Mouse (Mus musculus): ENCODE measurements around the gene Myo16. TPM values are rescaled to one million over a fixed set of nuclear protein-coding genes. Genes with fewer than 3 reads are reported as not detected.

Gene Myo16
- polyA plus RNA-seq, 1 experiment = 0.66 TPM

DNA sequence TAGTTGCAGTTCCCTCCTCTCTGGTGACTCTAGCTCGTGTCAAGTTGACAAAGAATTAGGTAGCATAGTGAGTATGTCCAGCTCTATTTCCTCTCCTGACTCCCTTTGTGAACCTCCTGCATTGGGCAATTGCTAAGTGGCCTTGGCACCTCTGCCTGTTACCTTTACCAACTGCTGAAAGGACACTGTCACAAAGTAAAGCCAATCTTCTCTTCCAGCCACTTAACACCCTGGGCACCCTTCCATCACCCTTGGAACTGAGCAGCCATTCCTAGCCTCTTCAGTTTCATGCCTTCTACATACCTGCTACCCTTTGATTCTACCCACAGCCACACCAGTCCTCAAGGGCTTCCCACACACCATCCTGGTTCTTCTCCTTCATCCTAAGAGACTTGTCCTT is 233.4 kb downstream of the Myo16 start:
- no peak overlapping the region for H3K4me3 ChIP-seq (ENCODE audit: control insufficient read depth, insufficient read depth, low read length)
- DNase-seq = no peak
- 58% methylated on average over 1 of the region's 1 CpGs for WGBS
- TF ChIP-seq CTCF (IDR thresholded peaks at IDR 0.05; ENCODE audit: borderline replicate concordance, control insufficient read depth, extremely low read depth, insufficient read depth, low read length, poor library complexity) (no peak), POLR2A (IDR thresholded peaks at IDR 0.05; ENCODE audit: control insufficient read depth, extremely low read depth, insufficient read depth, low read length, poor library complexity) (no peak)
- no peaks in the 10 kb centered on the region for H3K4me1 ChIP-seq (replicated peaks; ENCODE audit: control insufficient read depth, insufficient read depth, low read length)
- no peaks in the 10 kb centered on the region for H3K27me3 ChIP-seq (ENCODE audit: control insufficient read depth, insufficient read depth, low read length)
- no peaks in the 10 kb centered on the region for H3K36me3 ChIP-seq (ENCODE audit: control insufficient read depth, insufficient read depth, low read length)
- H3K27ac ChIP-seq (ENCODE audit: control insufficient read depth, insufficient read depth, low read length) = no peak overlapping the region

DNA sequence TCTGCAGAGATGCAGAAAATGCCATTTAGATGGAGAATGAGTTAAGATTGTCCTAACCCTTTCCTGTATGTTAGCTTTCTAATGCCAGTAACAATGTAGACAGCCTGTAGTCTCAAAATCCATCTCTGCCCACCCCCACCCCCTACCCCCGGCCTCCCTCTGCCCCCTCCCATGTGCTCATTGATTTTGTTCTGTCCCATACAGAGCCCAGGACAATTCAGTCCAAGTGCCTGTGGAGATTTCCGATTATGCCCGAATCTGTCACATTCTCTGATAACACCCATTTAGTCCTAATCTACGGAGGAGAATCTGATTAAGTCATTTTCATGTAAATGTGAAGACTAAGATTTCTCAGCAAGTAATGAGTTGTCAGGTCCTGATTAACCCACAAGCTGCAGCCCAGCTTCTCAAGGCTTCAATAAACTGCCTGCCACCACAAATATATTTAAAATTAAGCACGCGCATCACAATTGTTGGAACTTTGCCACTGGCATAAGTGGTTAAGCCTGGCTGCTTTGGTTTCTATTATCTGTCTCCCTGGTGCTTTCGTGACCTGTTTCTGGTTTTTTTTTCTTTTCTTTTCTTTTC is 237.5 kb downstream of the Myo16 start:
- 91% methylated on average over 7 of the region's 7 CpGs for WGBS
- no peak for DNase-seq
- H3K4me3 ChIP-seq (ENCODE audit: control insufficient read depth, insufficient read depth, low read length) = no peak overlapping the region
- no peak overlapping the region for H3K27ac ChIP-seq (ENCODE audit: control insufficient read depth, insufficient read depth, low read length)
- no peaks in the 10 kb centered on the region for H3K4me1 ChIP-seq (replicated peaks; ENCODE audit: control insufficient read depth, insufficient read depth, low read length)
- no peaks in the 10 kb centered on the region for H3K36me3 ChIP-seq (ENCODE audit: control insufficient read depth, insufficient read depth, low read length)
- TF ChIP-seq CTCF (IDR thresholded peaks at IDR 0.05; ENCODE audit: borderline replicate concordance, control insufficient read depth, extremely low read depth, insufficient read depth, low read length, poor library complexity) (no peak), POLR2A (IDR thresholded peaks at IDR 0.05; ENCODE audit: control insufficient read depth, extremely low read depth, insufficient read depth, low read length, poor library complexity) (no peak)
- H3K27me3 ChIP-seq (ENCODE audit: control insufficient read depth, insufficient read depth, low read length) = no peaks in the 10 kb centered on the region

DNA sequence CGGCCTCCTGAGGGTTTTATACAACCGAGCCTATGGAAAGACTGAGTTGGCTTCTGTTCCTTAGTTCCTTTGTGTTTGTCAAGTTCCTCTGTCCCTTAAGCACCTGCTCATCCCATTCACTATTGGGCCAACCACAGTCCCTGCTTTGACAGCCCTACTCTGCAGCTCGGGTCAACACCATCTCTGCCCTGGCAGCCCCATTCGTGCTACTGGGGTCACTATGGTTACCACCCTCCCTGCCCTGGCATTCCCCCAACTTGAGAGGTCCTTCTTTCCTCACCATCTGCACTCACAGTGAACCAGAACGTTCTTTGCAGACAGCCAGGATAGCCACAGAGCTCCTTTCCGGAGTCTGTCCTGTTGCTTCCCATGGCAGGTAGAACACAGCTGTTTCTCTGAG is 238.2 kb downstream of the Myo16 start:
- H3K4me3 ChIP-seq (ENCODE audit: control insufficient read depth, insufficient read depth, low read length) = no peak overlapping the region
- no peaks in the 10 kb centered on the region for H3K36me3 ChIP-seq (ENCODE audit: control insufficient read depth, insufficient read depth, low read length)
- H3K4me1 ChIP-seq (replicated peaks; ENCODE audit: control insufficient read depth, insufficient read depth, low read length) = no peaks in the 10 kb centered on the region
- no peak overlapping the region for H3K27ac ChIP-seq (ENCODE audit: control insufficient read depth, insufficient read depth, low read length)
- no peak for TF ChIP-seq POLR2A (IDR thresholded peaks at IDR 0.05; ENCODE audit: control insufficient read depth, extremely low read depth, insufficient read depth, low read length, poor library complexity)
- TF ChIP-seq CTCF (IDR thresholded peaks at IDR 0.05; ENCODE audit: borderline replicate concordance, control insufficient read depth, extremely low read depth, insufficient read depth, low read length, poor library complexity) = no peak
- no peaks in the 10 kb centered on the region for H3K27me3 ChIP-seq (ENCODE audit: control insufficient read depth, insufficient read depth, low read length)
- no peak for DNase-seq
- WGBS = 57% methylated on average over 6 of the region's 6 CpGs

DNA sequence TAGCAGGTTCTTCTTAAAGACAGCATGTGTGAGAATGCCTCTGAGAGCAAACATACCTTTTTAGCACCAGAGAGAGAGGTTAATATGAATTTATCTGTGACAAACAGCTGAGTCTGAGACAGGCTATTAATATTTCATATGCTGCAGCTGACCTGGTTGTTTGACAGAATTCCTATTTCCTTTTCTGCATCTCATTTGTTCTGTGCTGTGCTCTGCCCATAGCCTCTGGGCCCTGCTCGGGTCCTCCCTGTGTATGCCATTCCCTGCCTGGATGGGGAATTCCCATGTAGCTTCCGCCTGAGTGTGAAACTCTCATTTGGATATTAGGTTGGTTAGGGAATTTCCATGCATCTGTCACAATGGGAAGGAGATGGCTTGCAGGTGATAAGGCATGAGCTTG is 240.8 kb downstream of the Myo16 start:
- Histone ChIP-seq H3K4me1 (replicated peaks; ENCODE audit: control insufficient read depth, insufficient read depth, low read length) (no peaks in the 10 kb centered on the region), H3K27me3 (ENCODE audit: control insufficient read depth, insufficient read depth, low read length) (no peaks in the 10 kb centered on the region), H3K27ac (ENCODE audit: control insufficient read depth, insufficient read depth, low read length) (no peak overlapping the region), H3K4me3 (ENCODE audit: control insufficient read depth, insufficient read depth, low read length) (no peak overlapping the region), H3K36me3 (ENCODE audit: control insufficient read depth, insufficient read depth, low read length) (no peaks in the 10 kb centered on the region)
- no peak for DNase-seq
- no peak for TF ChIP-seq CTCF (IDR thresholded peaks at IDR 0.05; ENCODE audit: borderline replicate concordance, control insufficient read depth, extremely low read depth, insufficient read depth, low read length, poor library complexity)
- TF ChIP-seq POLR2A (IDR thresholded peaks at IDR 0.05; ENCODE audit: control insufficient read depth, extremely low read depth, insufficient read depth, low read length, poor library complexity) = no peak
- WGBS = 81% methylated on average over 2 of the region's 2 CpGs

DNA sequence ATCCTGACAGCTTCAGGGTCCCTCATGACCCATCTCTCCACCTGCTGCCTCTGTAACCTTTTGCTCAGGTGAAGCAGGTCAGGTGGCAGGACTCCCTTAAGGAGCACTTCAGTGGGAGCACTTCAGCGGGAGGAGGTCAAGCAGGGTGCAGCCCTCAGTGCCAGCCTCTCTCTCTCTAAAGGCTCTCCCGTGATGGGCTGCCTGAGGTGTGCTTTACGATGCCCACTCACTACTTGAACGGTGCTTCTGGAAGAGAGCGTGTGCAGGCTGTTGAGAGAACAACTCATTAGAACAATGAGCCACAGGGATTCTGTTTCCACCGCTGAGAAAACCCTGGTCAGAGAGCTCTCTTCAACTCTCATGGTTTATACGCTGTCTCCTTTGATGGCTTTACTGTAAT is 241.4 kb downstream of the Myo16 start:
- 78% methylated on average over 7 of the region's 7 CpGs for WGBS
- H3K27me3 ChIP-seq (ENCODE audit: control insufficient read depth, insufficient read depth, low read length) = no peaks in the 10 kb centered on the region
- DNase-seq = no peak

DNA sequence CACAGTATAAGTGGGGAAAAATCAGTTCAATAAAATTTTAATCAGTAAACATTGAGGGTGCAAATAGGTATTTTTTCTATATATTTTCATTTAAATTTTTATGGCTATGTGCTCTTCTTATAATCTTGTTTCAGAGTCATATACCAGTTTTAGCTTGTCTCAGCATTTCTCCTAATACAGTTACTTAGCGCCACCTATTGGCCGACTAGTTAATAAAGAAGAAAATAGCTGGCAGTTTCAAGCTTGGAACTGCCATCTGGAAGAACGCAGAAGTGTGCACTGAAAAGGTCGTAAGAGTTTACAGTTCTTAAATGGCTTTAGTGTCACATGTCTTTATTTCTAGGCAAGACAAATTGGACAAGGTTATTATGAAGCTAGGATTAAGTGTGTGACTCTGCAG is 248.9 kb downstream of the Myo16 start:
- TF ChIP-seq CTCF (IDR thresholded peaks at IDR 0.05; ENCODE audit: borderline replicate concordance, control insufficient read depth, extremely low read depth, insufficient read depth, low read length, poor library complexity) (no peak), POLR2A (IDR thresholded peaks at IDR 0.05; ENCODE audit: control insufficient read depth, extremely low read depth, insufficient read depth, low read length, poor library complexity) (no peak)
- peak; percentile 18 for DNase-seq
- no peak overlapping the region for H3K27ac ChIP-seq (ENCODE audit: control insufficient read depth, insufficient read depth, low read length)
- no peak overlapping the region for H3K4me3 ChIP-seq (ENCODE audit: control insufficient read depth, insufficient read depth, low read length)
- 5% methylated on average over 4 of the region's 4 CpGs for WGBS
- no peaks in the 10 kb centered on the region for H3K27me3 ChIP-seq (ENCODE audit: control insufficient read depth, insufficient read depth, low read length)
- H3K4me1 ChIP-seq (replicated peaks; ENCODE audit: control insufficient read depth, insufficient read depth, low read length) = no peaks in the 10 kb centered on the region
- no peaks in the 10 kb centered on the region for H3K36me3 ChIP-seq (ENCODE audit: control insufficient read depth, insufficient read depth, low read length)

More for the DNA sequence above, 241.4 kb downstream of the Myo16 start:
- Histone ChIP-seq H3K27ac (ENCODE audit: control insufficient read depth, insufficient read depth, low read length) (no peak overlapping the region), H3K36me3 (ENCODE audit: control insufficient read depth, insufficient read depth, low read length) (no peaks in the 10 kb centered on the region), H3K4me3 (ENCODE audit: control insufficient read depth, insufficient read depth, low read length) (no peak overlapping the region), H3K4me1 (replicated peaks; ENCODE audit: control insufficient read depth, insufficient read depth, low read length) (no peaks in the 10 kb centered on the region)
- no peak for TF ChIP-seq CTCF (IDR thresholded peaks at IDR 0.05; ENCODE audit: borderline replicate concordance, control insufficient read depth, extremely low read depth, insufficient read depth, low read length, poor library complexity)
- no peak for TF ChIP-seq POLR2A (IDR thresholded peaks at IDR 0.05; ENCODE audit: control insufficient read depth, extremely low read depth, insufficient read depth, low read length, poor library complexity)

GRCm38 (mm10) chr8:10405469-10405868 is 251.8 kb downstream of the Myo16 start:
- 44% methylated on average over 8 of the region's 8 CpGs for WGBS
- TF ChIP-seq POLR2A (IDR thresholded peaks at IDR 0.05; ENCODE audit: control insufficient read depth, extremely low read depth, insufficient read depth, low read length, poor library complexity) = no peak
- peak; percentile 31; the same call in 1 of the 2 replicates for TF ChIP-seq CTCF (IDR thresholded peaks at IDR 0.05; ENCODE audit: borderline replicate concordance, control insufficient read depth, extremely low read depth, insufficient read depth, low read length, poor library complexity)
- H3K27me3 ChIP-seq (ENCODE audit: control insufficient read depth, insufficient read depth, low read length) = no peaks in the 10 kb centered on the region
- H3K4me3 ChIP-seq (ENCODE audit: control insufficient read depth, insufficient read depth, low read length) = no peak overlapping the region
- peak; percentile 43 for DNase-seq
- no peaks in the 10 kb centered on the region for H3K36me3 ChIP-seq (ENCODE audit: control insufficient read depth, insufficient read depth, low read length)
- no peaks in the 10 kb centered on the region for H3K4me1 ChIP-seq (replicated peaks; ENCODE audit: control insufficient read depth, insufficient read depth, low read length)
- no peak overlapping the region for H3K27ac ChIP-seq (ENCODE audit: control insufficient read depth, insufficient read depth, low read length)

Measured in thymus, adult 2 months (tissue).